Mouse (Mus musculus) lung, adult 2 months (tissue): ENCODE results near the gene Olfr368. TPM values are rescaled to one million over a fixed set of nuclear protein-coding genes. Genes with fewer than 3 reads are reported as not detected.

Experiments used
- DNase-seq: peaks from one replicate; pipeline ENCODE4 v3.0.0; 2022
- H3K4me1 ChIP-seq: fragments of 200-500 bp; 2 replicates; pipeline ENCODE4 v1.6.1; 2011; ENCODE audit warnings: low read length; ENCODE audit not compliant: control insufficient read depth, insufficient read depth
- H3K4me3 ChIP-seq: fragments of 200-500 bp; replicated peaks from 2 replicates; pipeline ENCODE3; 2011; ENCODE audit warnings: low read depth, mild to moderate bottlenecking, control low read depth, low read length; ENCODE audit errors: extremely low read depth
- CTCF ChIP-seq: fragments of 200-500 bp; IDR thresholded peaks from 2 replicates; pipeline ENCODE4 v1.5.1; 2011; ENCODE audit warnings: mild to moderate bottlenecking, low read length, control low read depth; ENCODE audit not compliant: insufficient read depth
- POLR2A ChIP-seq: fragments of 200-500 bp; IDR thresholded peaks from 2 replicates; pipeline ENCODE4 v1.6.1; 2011; ENCODE audit warnings: low read depth, mild to moderate bottlenecking, control low read depth, low read length, borderline replicate concordance; ENCODE audit errors: extremely low read depth
- WGBS: fragments of 180-500 bp; shearing (Covaris S2); methylation state at CpG from one replicate; pipeline ENCODE4 v1.1.7; 2018; 5-methylcytosine and 5-hydroxymethylcytosine counted together
- polyA plus RNA-seq: library from polyadenylated mRNA; depleted of rRNA; stranded (reverse); fragments of >200 nt; gene quantifications from 2 replicates; pipeline ENCODE4 v1.2.3, GENCODE M21; 2012; rRNA removed

The Olfr368 gene
- not detected in 2 replicates for polyA plus RNA-seq

GRCm38 (mm10) chr2:37326215-37326614 lies at the start of gene Olfr368:
TSS of gene Olfr368 (plus strand) at chr2:37326515.
- Histone ChIP-seq H3K4me3 (no peak within 1 kb of the TSS), H3K4me1 (no peaks in the 10 kb centered on the region)
- WGBS, result 88% methylated on average over 1 of the region's 1 CpGs
- no peak for DNase-seq
- TF ChIP-seq CTCF, result no peak
- no peak for TF ChIP-seq POLR2A

DNA sequence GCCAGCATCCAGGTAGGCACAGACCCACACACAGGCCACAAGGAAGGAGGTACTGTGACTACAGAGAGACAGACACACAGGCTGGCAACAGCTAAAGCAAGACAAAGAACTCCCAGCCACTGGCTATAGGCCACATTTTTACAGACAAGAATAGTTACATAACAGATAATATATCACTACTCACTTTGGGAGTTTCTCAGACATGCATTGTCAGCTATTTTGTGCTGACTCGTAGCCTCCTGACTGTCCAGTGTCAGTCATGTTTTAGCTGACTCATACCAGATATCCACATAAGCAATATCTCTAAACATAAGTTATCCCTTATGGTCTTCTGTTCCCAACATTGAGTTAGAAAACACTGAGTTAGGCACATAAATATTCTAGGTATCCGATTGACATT lies 7.0 kb downstream of the Olfr368 start:
- WGBS, result 66% methylated on average over 2 of the region's 2 CpGs
- no peak for DNase-seq
- TF ChIP-seq CTCF (no peak), POLR2A (no peak)
- Histone ChIP-seq H3K4me3 (no peak overlapping the region), H3K4me1 (no peaks in the 10 kb centered on the region)

- Histone ChIP-seq H3K4me1 (no peaks in the 10 kb centered on the region), H3K4me3 (no peak overlapping the region)
- WGBS, result 48% methylated on average over 10 of the region's 10 CpGs
- TF ChIP-seq CTCF (peak; percentile 69), POLR2A (no peak)
- peak; percentile 37 for DNase-seq
Observed at GRCm38 (mm10) chr2:37338497-37339187, 12.3 kb downstream of the Olfr368 start.

- 52% methylated on average over 7 of the region's 7 CpGs for WGBS
- TF ChIP-seq CTCF (no peak), POLR2A (no peak)
- no peak for DNase-seq
- Histone ChIP-seq H3K4me1 (0 out of 2 replicates have a peak, but pooled peaks cover 3% of the 10 kb centered on the region), H3K4me3 (no peak overlapping the region)
Observed at GRCm38 (mm10) chr2:37351671-37352070, 25.4 kb downstream of the Olfr368 start.

- H3K4me3 ChIP-seq, result no peak overlapping the region
- 0 out of 2 replicates have a peak, but pooled peaks cover 3% of the 10 kb centered on the region for H3K4me1 ChIP-seq
- DNase-seq, result no peak
- WGBS, result 97% methylated on average over 5 of the region's 5 CpGs
- TF ChIP-seq CTCF (no peak), POLR2A (no peak)
Observed at GRCm38 (mm10) chr2:37355571-37355970, 29.3 kb downstream of the Olfr368 start.

DNA sequence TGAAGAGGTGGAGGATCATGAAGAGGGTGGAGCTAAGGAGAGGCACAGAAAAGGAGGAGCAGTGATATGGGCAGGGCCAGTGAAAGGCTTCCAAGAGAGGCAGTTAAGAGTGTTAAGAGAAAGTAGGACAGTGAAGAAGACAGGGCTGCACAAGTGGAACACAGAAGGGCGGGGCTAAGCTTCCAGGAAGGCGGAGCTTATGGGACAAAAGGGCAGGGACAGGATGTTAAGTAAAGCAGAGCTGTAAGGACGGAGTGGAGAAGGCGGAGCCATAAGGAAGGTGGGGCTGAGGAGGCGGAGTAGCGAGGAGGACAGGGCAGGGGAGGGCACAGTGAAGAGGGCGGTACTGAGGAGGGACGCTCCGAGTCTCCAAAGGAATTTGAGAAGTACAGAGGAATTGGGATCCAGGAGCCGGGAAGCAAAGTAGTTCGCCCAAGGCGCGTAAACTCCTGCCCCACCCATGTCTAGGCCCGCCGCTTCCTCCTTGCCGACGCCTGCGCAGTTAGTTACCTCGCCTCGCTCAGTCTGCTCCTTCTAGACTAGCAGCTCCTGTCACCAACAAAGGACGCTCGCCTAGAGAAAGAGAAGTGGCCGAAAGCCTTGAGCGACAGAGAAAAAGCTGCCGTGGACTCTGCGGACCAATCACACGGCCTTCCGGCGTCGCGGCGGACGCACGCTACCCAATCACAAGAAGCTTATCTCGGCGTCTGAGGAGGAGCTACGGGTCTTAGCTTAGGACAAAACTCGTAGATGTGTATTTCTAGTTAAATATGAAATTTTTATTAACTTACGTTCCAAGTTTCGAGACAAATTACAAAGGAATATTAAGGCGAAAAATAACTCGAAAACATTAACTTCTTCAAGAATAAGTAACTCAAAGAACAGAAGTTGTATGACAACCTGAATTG lies 32.6 kb downstream of the Olfr368 start, which contains the start of gene Pdcl:
Pdcl (minus strand) TSS at position 700 of the 908 bp plus-strand sequence.
- TF ChIP-seq CTCF, result no peak
- peak; percentile 62; the same call in 1 of the 2 replicates for TF ChIP-seq POLR2A
- peak within 1 kb of the TSS; percentile 99 for H3K4me3 ChIP-seq
- H3K4me1 ChIP-seq, result no peaks in the 10 kb centered on the region
- under 1% methylated on average over 42 of the region's 42 CpGs for WGBS
- DNase-seq, result peak; percentile 88

- no peaks in the 10 kb centered on the region for H3K4me1 ChIP-seq
- 90% methylated on average over 2 of the region's 2 CpGs for WGBS
- no peak for DNase-seq
- TF ChIP-seq POLR2A, result no peak
- no peak for TF ChIP-seq CTCF
- H3K4me3 ChIP-seq, result no peak overlapping the region
Observed at GRCm38 (mm10) chr2:37359908-37360307, 33.6 kb downstream of the Olfr368 start.

DNA sequence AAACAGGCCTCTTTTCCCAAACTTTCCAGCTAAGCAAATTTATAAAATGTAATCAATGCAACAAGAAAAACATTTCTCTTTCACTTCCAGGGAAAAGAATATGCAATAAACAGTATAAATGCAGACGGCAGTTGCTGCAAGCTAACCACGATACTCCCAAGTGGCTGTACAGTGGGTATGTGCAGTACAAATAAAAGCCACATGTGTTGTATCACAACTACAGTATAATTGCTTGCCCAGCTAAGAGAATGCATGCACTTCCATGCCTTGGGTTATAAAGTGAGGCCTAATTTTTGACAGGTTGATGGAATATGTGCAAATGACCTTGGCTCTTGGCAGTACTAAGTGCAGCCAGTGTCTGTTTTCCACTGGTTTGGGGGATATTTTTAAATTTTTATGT lies 44.3 kb downstream of the Olfr368 start:
- DNase-seq, result no peak
- H3K4me1 ChIP-seq, result no peaks in the 10 kb centered on the region
- WGBS, result 71% methylated on average over 2 of the region's 2 CpGs
- TF ChIP-seq CTCF (no peak), POLR2A (no peak)
- no peak overlapping the region for H3K4me3 ChIP-seq

DNA sequence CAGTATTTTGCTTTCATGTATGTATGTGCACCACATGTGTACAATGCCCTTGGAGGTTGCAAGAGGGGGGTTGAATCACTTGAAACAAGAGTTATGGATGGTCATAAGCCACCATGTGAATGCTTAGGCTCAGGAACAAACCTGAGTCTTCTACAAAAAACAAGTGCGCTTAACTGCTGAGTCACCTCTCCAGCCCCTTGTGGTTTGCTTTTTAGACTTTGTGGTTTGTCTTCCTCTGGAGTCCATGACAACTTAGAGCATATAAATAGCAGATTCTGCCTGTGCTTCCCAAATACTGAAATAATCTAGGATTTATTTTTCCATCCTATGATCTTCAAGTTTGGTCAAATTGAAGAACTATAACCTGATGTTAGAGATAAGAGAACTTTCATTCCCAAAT lies 49.7 kb downstream of the Olfr368 start:
- Histone ChIP-seq H3K4me3 (no peak overlapping the region), H3K4me1 (no peaks in the 10 kb centered on the region)
- WGBS, result 90% methylated on average over 1 of the region's 1 CpGs
- DNase-seq, result no peak
- TF ChIP-seq CTCF, result no peak

- H3K4me1 ChIP-seq, result no peaks in the 10 kb centered on the region
- WGBS, result 56% methylated on average over 2 of the region's 2 CpGs
- TF ChIP-seq POLR2A, result no peak
- peak; percentile 53 for TF ChIP-seq CTCF
- peak; percentile 20 for DNase-seq
- no peak overlapping the region for H3K4me3 ChIP-seq
Observed at GRCm38 (mm10) chr2:37380189-37380588, 53.9 kb downstream of the Olfr368 start.

Other genes starting within 250 kb of the Olfr368 start
- not detected in 2 replicates for gene Olfr361, start 237.2 kb upstream of the Olfr368 start, polyA plus RNA-seq
- not detected in 2 replicates for gene Olfr362, start 208.6 kb upstream of the Olfr368 start, polyA plus RNA-seq
- not detected in 2 replicates for gene Olfr364-ps1, start 187.2 kb upstream of the Olfr368 start, polyA plus RNA-seq
- not detected in 2 replicates for gene Olfr365, start 138.3 kb upstream of the Olfr368 start, polyA plus RNA-seq
- not detected in 2 replicates for gene Olfr366, start 114.9 kb upstream of the Olfr368 start, polyA plus RNA-seq
- 8.7 and 14.6 TPM in 2 replicates for gene Pdcl, start 32.8 kb downstream of the Olfr368 start, polyA plus RNA-seq
- gene Rc3h2, start 96.4 kb downstream of the Olfr368 start, polyA plus RNA-seq, result 5.7 and 8.6 TPM in 2 replicates
- 1.8 and 2.8 TPM in 2 replicates for gene Zbtb26, start 116.6 kb downstream of the Olfr368 start, polyA plus RNA-seq
- 1.7 and 2.4 TPM in 2 replicates for gene Zbtb6, start 116.7 kb downstream of the Olfr368 start, polyA plus RNA-seq
- 8.6 and 13.9 TPM in 2 replicates for gene Rabgap1, start 116.8 kb downstream of the Olfr368 start, polyA plus RNA-seq
- 0.33 and 0.73 TPM in 2 replicates for gene Gpr21, start 189.8 kb downstream of the Olfr368 start, polyA plus RNA-seq